Comparison of ENCODE assay signal across 7 mouse cellular contexts in the genomic region with DNA sequence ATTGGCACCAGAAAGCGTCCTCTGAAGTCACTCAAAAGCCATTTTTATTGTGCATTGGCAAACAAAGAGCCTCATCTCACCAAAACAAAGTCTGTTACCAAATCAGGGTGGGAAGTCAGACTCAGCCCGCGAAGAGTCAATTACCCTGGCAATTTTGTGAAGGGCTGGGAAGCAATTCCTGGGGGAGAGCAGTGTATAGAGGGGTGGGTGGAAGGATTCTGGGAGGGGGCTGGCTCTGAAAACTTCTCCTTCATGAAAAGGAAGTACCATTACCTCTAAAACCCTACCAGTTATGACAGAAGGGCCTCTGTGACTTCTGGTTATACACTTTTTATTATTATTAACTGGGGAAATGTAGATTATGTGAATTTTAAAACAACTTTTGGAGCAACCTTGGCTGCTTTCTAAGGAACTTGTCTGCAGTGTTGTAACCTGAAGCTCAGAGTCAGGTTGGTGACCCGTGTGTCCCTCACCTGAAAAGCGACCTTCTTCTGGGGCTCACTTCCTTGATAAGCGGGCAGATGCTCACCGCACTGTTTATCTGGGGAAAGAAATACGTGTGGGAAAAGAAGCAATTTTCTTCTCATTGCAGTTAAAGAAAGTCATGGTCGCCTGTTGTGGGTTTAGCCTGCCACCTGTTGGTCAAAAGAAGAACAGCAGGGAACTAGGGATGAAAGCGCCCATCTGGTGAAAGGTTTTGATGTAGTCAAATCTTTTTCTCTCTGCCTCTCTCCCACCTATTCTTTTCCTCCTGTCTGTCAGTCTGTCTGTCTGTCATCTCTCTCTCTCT. TPM values are rescaled to one million over a fixed set of nuclear protein-coding genes. Genes with fewer than 3 reads are reported as not detected.
A peak's percentile ranks its signal among the peaks of the same experiment; 100 is the strongest.
DNase-seq lines count a peak whose midpoint lies in the region; ATAC-seq lines count a peak whose summit lies in the region.

No protein-coding gene starts in this region.

- H3K36me3 ChIP-seq in intestine, embryonic 14.5 days (ENCODE audit: control insufficient read depth, insufficient read depth, low read length) = no peaks in the 10 kb centered on the region

- peaks cover 2% of the 10 kb centered on the region; the same call in 1 of the 2 replicates for H3K4me1 ChIP-seq in intestine, embryonic 14.5 days (replicated peaks; ENCODE audit: control insufficient read depth, insufficient read depth, low read length)

- no peak overlapping the region for H3K9ac ChIP-seq in intestine, embryonic 14.5 days (ENCODE audit: low read length)

- no peak overlapping the region for H3K4me3 ChIP-seq in intestine, embryonic 14.5 days (ENCODE audit: low read depth, low read length)

- no peak for ATAC-seq in intestine, embryonic 14.5 days (replicated peaks; ENCODE audit: low FRiP score, low TSS enrichment, low read depth)
- peak; percentile 74 for ATAC-seq in megakaryocyte progenitor cell, adult 5-6 weeks (replicated peaks; ENCODE audit: poor library complexity)

- no peaks in the 10 kb centered on the region for H3K9me3 ChIP-seq in intestine, embryonic 14.5 days (ENCODE audit: control insufficient read depth, low read length)

- H3K27ac ChIP-seq in intestine, embryonic 14.5 days (ENCODE audit: low read depth) = no peak overlapping the region

- intact Hi-C loops in left cerebral cortex, postnatal 14 days (cut with DNase I) = loop anchor here (1.0 to 2.0 kb wide), 2 partner anchors 159 to 237 kb away; no protein-coding TSS in a partner anchor

- peak; percentile 77 for DNase-seq in ZHBTc4 (ENCODE audit: low read depth, low spot score)
- peak; percentile 57 for DNase-seq in cerebellum, adult 9-11 months
- DNase-seq in gastrocnemius, postnatal 10 days = peak; percentile 71
- DNase-seq in intestine, embryonic 14.5 days (ENCODE audit: low spot score) = peak; percentile 88
- DNase-seq in left cerebral cortex, postnatal 14 days (ENCODE audit: low spot score in 2 of 2) = peak; percentile 81 to 85
- DNase-seq in right cerebral cortex, postnatal 36 days (ENCODE audit: low spot score in 2 of 2) = peak; percentile 32 to 52

- 5% methylated on average over 10 of the region's 10 CpGs for WGBS in intestine, embryonic 14.5 days

- peak overlapping the region; percentile 16; the same call in 1 of the 2 replicates for H3K4me2 ChIP-seq in intestine, embryonic 14.5 days (ENCODE audit: low read length)

- 0 out of 2 replicates have a peak, but pooled peaks cover 10% of the 10 kb centered on the region for H3K27me3 ChIP-seq in intestine, embryonic 14.5 days (replicated peaks; ENCODE audit: control insufficient read depth, insufficient read depth, low read length)

RNA-seq across cellular contexts. Expression of a gene that starts 58.1 kb away (rescaled TPM):
- 1 to 10 TPM; 7.2 to 8.1 TPM for total RNA-seq in gastrocnemius, postnatal 10 days (2021)
- polyA plus RNA-seq in intestine, embryonic 14.5 days (2014; fragmentation: Nextera tagmentation; extraction: Ambion mirVana) = 116 and 120 TPM in 2 replicates
- total RNA-seq in left cerebral cortex, postnatal 14 days (2021) = 10 to 100 TPM; 12.7 TPM
- 96.7 and 112 TPM in 2 replicates for total RNA-seq in megakaryocyte progenitor cell, adult 5-6 weeks (2015)
- total RNA-seq in megakaryocyte progenitor cell, adult 5-6 weeks (2017) = 126 and 160 TPM in 2 replicates

Comparison
In these comparisons a context has a peak if more than half of its experiments do, and no peak if none do; other contexts are left out.
1. RNA of a gene that starts 58.1 kb away (total RNA-seq): 96.7 to 160 TPM in megakaryocyte progenitor cell, adult 5-6 weeks; 12.7 TPM in left cerebral cortex, postnatal 14 days and 7.2 to 8.1 TPM in gastrocnemius, postnatal 10 days; every median in the first group is over 4 times any median in the second.
2. Peak in every context shown above with its lines, with median percentiles within 50 percentile points of each other: DNase-seq.